Mouse (Mus musculus) v-Abl transformed pro-B cells (cell line): Measurements from ENCODE around the gene Slc26a9.

ENCODE experiments used
- in situ Hi-C, 2 experiments: fragments of 400-800 bp; cut with MboI; formaldehyde crosslinking; loops; one replicate each; pipeline ENCODE4 v1.15.1; 2025; ENCODE audit not compliant: unreplicated experiment in 2 of 2

Gene Slc26a9

GRCm38 (mm10) chr1:131760428-131760820, 16.6 kb downstream of the Slc26a9 start:
- in situ Hi-C loops, result loop anchor here (5.0 to 25.0 kb wide), 3 partner anchors 46 to 473 kb away; partner anchors contain the start of gene Ikbke (in 1 of the 2)

GRCm38 (mm10) chr1:131761079-131761831, 17.4 kb downstream of the Slc26a9 start:
- in situ Hi-C loops, result loop anchor here (5.0 to 25.0 kb wide), 3 partner anchors 46 to 474 kb away; partner anchors contain the start of gene Ikbke (in 1 of the 2)

GRCm38 (mm10) chr1:131763683-131764082, 19.9 kb downstream of the Slc26a9 start:
- in situ Hi-C loops, result loop anchor here (5.0 to 25.0 kb wide), 3 partner anchors 49 to 476 kb away; partner anchors contain the start of gene Ikbke (in 1 of the 2)

GRCm38 (mm10) chr1:131764581-131765338, 20.9 kb downstream of the Slc26a9 start:
- in situ Hi-C loops, result loop anchor here (5.0 to 25.0 kb wide), 4 partner anchors 50 to 477 kb away; partner anchors contain the start of gene Ikbke (in 1 of the 2)

- in situ Hi-C loops, result loop anchor here (5.0 to 25.0 kb wide), 3 partner anchors 51 to 478 kb away; partner anchors contain the start of gene Ikbke (in 1 of the 2)
Measured at GRCm38 (mm10) chr1:131765357-131766001, 21.7 kb downstream of the Slc26a9 start.

- in situ Hi-C loops, result loop anchor here (5.0 to 25.0 kb wide), 3 partner anchors 54 to 482 kb away; partner anchors contain the start of gene Ikbke (in 1 of the 2)
Measured at GRCm38 (mm10) chr1:131769296-131769695, 25.5 kb downstream of the Slc26a9 start.

- in situ Hi-C loops, result loop anchor here (5.0 to 25.0 kb wide), 2 partner anchors 158 to 483 kb away; partner anchors contain the start of gene Ikbke (in 1 of the 2)
Measured at GRCm38 (mm10) chr1:131770656-131771055, 26.8 kb downstream of the Slc26a9 start.

GRCm38 (mm10) chr1:131771440-131771839, 27.6 kb downstream of the Slc26a9 start:
- in situ Hi-C loops, result loop anchor here (5.0 to 25.0 kb wide), 2 partner anchors 159 to 484 kb away; partner anchors contain the start of gene Ikbke (in 1 of the 2)

GRCm38 (mm10) chr1:131794591-131794990, 50.8 kb downstream of the Slc26a9 start:
- in situ Hi-C loops, result no loop called here

GRCm38 (mm10) chr1:131795171-131795570, 51.3 kb downstream of the Slc26a9 start:
- in situ Hi-C loops, result no loop called here

GRCm38 (mm10) chr1:131797202-131797909, 53.5 kb downstream of the Slc26a9 start, which contains the start of gene Pm20d1:
Pm20d1 (plus strand) TSS chr1:131797381.
- in situ Hi-C loops, result no loop called here

- in situ Hi-C loops, result no loop called here
Measured at GRCm38 (mm10) chr1:131800001-131800400, 56.2 kb downstream of the Slc26a9 start.

- in situ Hi-C loops, result no loop called here
Measured at GRCm38 (mm10) chr1:131801071-131801470, 57.2 kb downstream of the Slc26a9 start.

GRCm38 (mm10) chr1:131802652-131803051, 58.8 kb downstream of the Slc26a9 start:
- in situ Hi-C loops, result no loop called here

GRCm38 (mm10) chr1:131804166-131804565, 60.3 kb downstream of the Slc26a9 start:
- in situ Hi-C loops, result no loop called here

- in situ Hi-C loops, result no loop called here
Measured at GRCm38 (mm10) chr1:131808986-131809385, 65.2 kb downstream of the Slc26a9 start.

GRCm38 (mm10) chr1:131809651-131810050, 65.8 kb downstream of the Slc26a9 start:
- in situ Hi-C loops, result loop anchor here in 1 of 2 experiments (5.0 kb wide), 1 partner anchor 73 kb away; no protein-coding TSS in a partner anchor

GRCm38 (mm10) chr1:131811393-131811792, 67.6 kb downstream of the Slc26a9 start:
- in situ Hi-C loops, result loop anchor here in 1 of 2 experiments (5.0 kb wide), 1 partner anchor 71 kb away; no protein-coding TSS in a partner anchor

- in situ Hi-C loops, result loop anchor here in 1 of 2 experiments (5.0 kb wide), 1 partner anchor 70 kb away; no protein-coding TSS in a partner anchor
Measured at GRCm38 (mm10) chr1:131812006-131812405, 68.2 kb downstream of the Slc26a9 start.
